Mouse (Mus musculus) adrenal gland, postnatal 10 days (tissue): ENCODE measurements around the gene Gm10663. TPM values are rescaled to one million over a fixed set of nuclear protein-coding genes. Genes with fewer than 3 reads are reported as not detected.

Experiments used
- DNase-seq: peaks from one replicate; pipeline ENCODE4 v3.0.0; 2021; ENCODE audit warnings: mixed read lengths
- long read RNA-seq, 2 experiments: library from polyadenylated mRNA; stranded (forward); transcript quantifications; one replicate each; pipeline ENCODE4 v2.0.0; 2021
- total RNA-seq, 2 experiments: library from RNA; stranded (reverse); gene quantifications; 2 replicates each; pipeline ENCODE4 v1.2.3; 2021

Gm10663 gene
- not detected for total RNA-seq
- long read RNA-seq, experiment 1: 0 reads
- long read RNA-seq, experiment 2: 0 reads

GRCm38 (mm10) chr8:65074733-65075132, at the start of gene Gm10663:
Gene Gm10663 (plus strand): TSS chr8:65075033.
- no peak for DNase-seq

- no peak for DNase-seq
Measured at GRCm38 (mm10) chr8:65028959-65029686, 45.7 kb upstream of the Gm10663 start.

- no peak for DNase-seq
Measured at GRCm38 (mm10) chr8:65029776-65030175, 45.1 kb upstream of the Gm10663 start.

- DNase-seq: no peak
Measured at GRCm38 (mm10) chr8:65030735-65031485, 43.9 kb upstream of the Gm10663 start.

- no peak for DNase-seq
Measured at GRCm38 (mm10) chr8:65032107-65032506, 42.7 kb upstream of the Gm10663 start.

GRCm38 (mm10) chr8:65033056-65033455, 41.8 kb upstream of the Gm10663 start:
- DNase-seq: no peak

- no peak for DNase-seq
Measured at GRCm38 (mm10) chr8:65034136-65034535, 40.7 kb upstream of the Gm10663 start.

GRCm38 (mm10) chr8:65037117-65037533, 37.7 kb upstream of the Gm10663 start, which contains the start of gene Apela:
Gene Apela (minus strand): TSS chr8:65037336.
- peak; percentile 32 for DNase-seq

GRCm38 (mm10) chr8:65046565-65046964, 28.3 kb upstream of the Gm10663 start:
- DNase-seq: no peak

GRCm38 (mm10) chr8:65047193-65047592, 27.6 kb upstream of the Gm10663 start:
- DNase-seq: no peak

GRCm38 (mm10) chr8:65047801-65048200, 27.0 kb upstream of the Gm10663 start:
- DNase-seq: no peak

- DNase-seq: no peak
Measured at GRCm38 (mm10) chr8:65053554-65053953, 21.3 kb upstream of the Gm10663 start.

GRCm38 (mm10) chr8:65053968-65054367, 20.9 kb upstream of the Gm10663 start:
- no peak for DNase-seq

GRCm38 (mm10) chr8:65056722-65057121, 18.1 kb upstream of the Gm10663 start:
- DNase-seq: no peak

- no peak for DNase-seq
Measured at GRCm38 (mm10) chr8:65062195-65062594, 12.6 kb upstream of the Gm10663 start.

GRCm38 (mm10) chr8:65064071-65064470, 10.8 kb upstream of the Gm10663 start:
- no peak for DNase-seq

GRCm38 (mm10) chr8:65065622-65066021, 9.2 kb upstream of the Gm10663 start:
- DNase-seq: no peak

- DNase-seq: no peak
Measured at GRCm38 (mm10) chr8:65067031-65067430, 7.8 kb upstream of the Gm10663 start.

GRCm38 (mm10) chr8:65067694-65068472, 7.0 kb upstream of the Gm10663 start:
- peak; percentile 13 for DNase-seq

GRCm38 (mm10) chr8:65068473-65068819, 6.4 kb upstream of the Gm10663 start:
- no peak for DNase-seq

GRCm38 (mm10) chr8:65070996-65071395, 3.8 kb upstream of the Gm10663 start:
- no peak for DNase-seq

- peak; percentile 27 for DNase-seq
Measured at GRCm38 (mm10) chr8:65080731-65081130, 5.9 kb downstream of the Gm10663 start.

- no peak for DNase-seq
Measured at GRCm38 (mm10) chr8:65085680-65086079, 10.8 kb downstream of the Gm10663 start.
